Mouse (Mus musculus): Measurements from ENCODE around the gene Nutm2. TPM values are rescaled to one million over a fixed set of nuclear protein-coding genes. Genes with fewer than 3 reads are reported as not detected.
A peak's percentile ranks its signal among the peaks of the same experiment; 100 is the strongest.

Gene Nutm2
- polyA plus RNA-seq (2012; rRNA removed) (not detected in 2 replicates), polyA plus RNA-seq (2014; fragmentation: Nextera tagmentation; extraction: Ambion mirVana) (not detected in 2 replicates)

GRCm38 (mm10) chr13:50467007-50467406, at the start of gene Nutm2:
Gene Nutm2, plus strand, starts transcription at chr13:50467307.
- Histone ChIP-seq H3K27me3 (ENCODE audit: control insufficient read depth, insufficient read depth, low read length) (no peaks in the 10 kb centered on the region), H3K36me3 (replicated peaks; ENCODE audit: control insufficient read depth, insufficient read depth, low read depth) (no peaks in the 10 kb centered on the region), H3K4me3 (ENCODE audit: insufficient read depth in 1 of 2, low read depth in 2 of 2, low read length in 2 of 2) (no peak within 1 kb of the TSS), H3K9me3 (ENCODE audit: control insufficient read depth, low read length) (no peaks in the 10 kb centered on the region), H3K4me2 (ENCODE audit: low read depth) (no peak within 1 kb of the TSS), H3K27ac (no peak within 1 kb of the TSS), H3K4me1 (replicated peaks; ENCODE audit: control insufficient read depth in 2 of 2, insufficient read depth in 2 of 2, low read length in 1 of 2) (no peaks in the 10 kb centered on the region), H3K9ac (replicated peaks) (no peak within 1 kb of the TSS)
- WGBS (ENCODE audit: insufficient replicate concordance), result 46% methylated on average over 4 of the region's 4 CpGs
- ATAC-seq (ENCODE audit: insufficient read depth), result no peak
- TF ChIP-seq EP300 (IDR thresholded peaks at IDR 0.05; ENCODE audit: low read depth) (no peak), CTCF (IDR thresholded peaks at IDR 0.05; ENCODE audit: low read depth) (no peak)
- DNase-seq (ENCODE audit: low read depth in 3 of 3, low spot score in 3 of 3), result no peak

- WGBS (ENCODE audit: insufficient replicate concordance), result 12% methylated on average over 31 of the region's 35 CpGs
- ATAC-seq (ENCODE audit: insufficient read depth) (peak; percentile 77), DNase-seq (ENCODE audit: low read depth in 3 of 3, low spot score in 3 of 3) (peak; percentile 15 to 38 (median 24))
- Histone ChIP-seq H3K36me3 (replicated peaks; ENCODE audit: control insufficient read depth, insufficient read depth, low read depth) (no peaks in the 10 kb centered on the region), H3K9ac (replicated peaks) (peak within 1 kb of the TSS; percentile 28), H3K4me3 (ENCODE audit: insufficient read depth in 1 of 2, low read depth in 2 of 2, low read length in 2 of 2) (peak within 1 kb of the TSS; percentile 64), H3K9me3 (ENCODE audit: control insufficient read depth, low read length) (no peaks in the 10 kb centered on the region), H3K27ac (no peak within 1 kb of the TSS), H3K27me3 (ENCODE audit: control insufficient read depth, insufficient read depth, low read length) (no peaks in the 10 kb centered on the region), H3K4me2 (ENCODE audit: low read depth) (peak within 1 kb of the TSS; percentile 68), H3K4me1 (replicated peaks; ENCODE audit: control insufficient read depth in 2 of 2, insufficient read depth in 2 of 2, low read length in 1 of 2) (peaks cover 0 to 6% of the 10 kb centered on the region in 2 experiments; a peak in 2 of 4 replicates)
- TF ChIP-seq CTCF (IDR thresholded peaks at IDR 0.05; ENCODE audit: low read depth) (no peak), EP300 (IDR thresholded peaks at IDR 0.05; ENCODE audit: low read depth) (no peak)
Measured at GRCm38 (mm10) chr13:50417389-50418183, 49.5 kb upstream of the Nutm2 start, which contains the start of gene Fbxw17. Gene Fbxw17, plus strand, starts transcription at chr13:50417864.

GRCm38 (mm10) chr13:50418421-50418820, 48.7 kb upstream of the Nutm2 start:
- peaks cover 0 to 6% of the 10 kb centered on the region in 2 experiments; a peak in 2 of 4 replicates for H3K4me1 ChIP-seq (replicated peaks; ENCODE audit: control insufficient read depth in 2 of 2, insufficient read depth in 2 of 2, low read length in 1 of 2)
- TF ChIP-seq EP300 (IDR thresholded peaks at IDR 0.05; ENCODE audit: low read depth), result no peak
- TF ChIP-seq CTCF (IDR thresholded peaks at IDR 0.05; ENCODE audit: low read depth), result no peak
- H3K27ac ChIP-seq, result no peak overlapping the region
- H3K36me3 ChIP-seq (replicated peaks; ENCODE audit: control insufficient read depth, insufficient read depth, low read depth), result no peaks in the 10 kb centered on the region
- DNase-seq (ENCODE audit: low read depth in 3 of 3, low spot score in 3 of 3), result no peak
- H3K9me3 ChIP-seq (ENCODE audit: control insufficient read depth, low read length), result no peaks in the 10 kb centered on the region
- no peaks in the 10 kb centered on the region for H3K27me3 ChIP-seq (ENCODE audit: control insufficient read depth, insufficient read depth, low read length)
- peak overlapping the region; percentile 64; a peak in 3 of 4 replicates for H3K4me3 ChIP-seq (ENCODE audit: insufficient read depth in 1 of 2, low read depth in 2 of 2, low read length in 2 of 2)
- 49% methylated on average over 3 of the region's 3 CpGs for WGBS (ENCODE audit: insufficient replicate concordance)
- ATAC-seq (ENCODE audit: insufficient read depth), result no peak
- H3K4me2 ChIP-seq (ENCODE audit: low read depth), result peak overlapping the region; percentile 68
- H3K9ac ChIP-seq (replicated peaks), result no peak overlapping the region; the same call in 1 of the 2 replicates

- no peaks in the 10 kb centered on the region; a peak in 2 of 4 replicates for H3K4me1 ChIP-seq (replicated peaks; ENCODE audit: control insufficient read depth in 2 of 2, insufficient read depth in 2 of 2, low read length in 1 of 2)
- TF ChIP-seq CTCF (IDR thresholded peaks at IDR 0.05; ENCODE audit: low read depth) (no peak), EP300 (IDR thresholded peaks at IDR 0.05; ENCODE audit: low read depth) (no peak)
- H3K4me2 ChIP-seq (ENCODE audit: low read depth), result no peak overlapping the region
- no peaks in the 10 kb centered on the region for H3K9me3 ChIP-seq (ENCODE audit: control insufficient read depth, low read length)
- no peak overlapping the region for H3K27ac ChIP-seq
- 75% methylated on average over 8 of the region's 8 CpGs for WGBS (ENCODE audit: insufficient replicate concordance)
- DNase-seq (ENCODE audit: low read depth in 3 of 3, low spot score in 3 of 3), result no peak
- no peak overlapping the region for H3K9ac ChIP-seq (replicated peaks)
- no peaks in the 10 kb centered on the region for H3K27me3 ChIP-seq (ENCODE audit: control insufficient read depth, insufficient read depth, low read length)
- H3K36me3 ChIP-seq (replicated peaks; ENCODE audit: control insufficient read depth, insufficient read depth, low read depth), result no peaks in the 10 kb centered on the region
- no peak for ATAC-seq (ENCODE audit: insufficient read depth)
- no peak overlapping the region for H3K4me3 ChIP-seq (ENCODE audit: insufficient read depth in 1 of 2, low read depth in 2 of 2, low read length in 2 of 2)
Measured at GRCm38 (mm10) chr13:50423625-50424209, 43.4 kb upstream of the Nutm2 start.

GRCm38 (mm10) chr13:50424517-50424916, 42.6 kb upstream of the Nutm2 start:
- H3K9ac ChIP-seq (replicated peaks), result no peak overlapping the region
- no peak overlapping the region for H3K4me3 ChIP-seq (ENCODE audit: insufficient read depth in 1 of 2, low read depth in 2 of 2, low read length in 2 of 2)
- ATAC-seq (ENCODE audit: insufficient read depth) (no peak), DNase-seq (ENCODE audit: low read depth in 3 of 3, low spot score in 3 of 3) (no peak)
- TF ChIP-seq EP300 (IDR thresholded peaks at IDR 0.05; ENCODE audit: low read depth) (no peak), CTCF (IDR thresholded peaks at IDR 0.05; ENCODE audit: low read depth) (no peak)
- H3K9me3 ChIP-seq (ENCODE audit: control insufficient read depth, low read length), result no peaks in the 10 kb centered on the region
- 79% methylated on average over 2 of the region's 2 CpGs for WGBS (ENCODE audit: insufficient replicate concordance)
- H3K36me3 ChIP-seq (replicated peaks; ENCODE audit: control insufficient read depth, insufficient read depth, low read depth), result no peaks in the 10 kb centered on the region
- no peak overlapping the region for H3K27ac ChIP-seq
- H3K27me3 ChIP-seq (ENCODE audit: control insufficient read depth, insufficient read depth, low read length), result no peaks in the 10 kb centered on the region
- no peak overlapping the region for H3K4me2 ChIP-seq (ENCODE audit: low read depth)
- no peaks in the 10 kb centered on the region; a peak in 1 of 4 replicates for H3K4me1 ChIP-seq (replicated peaks; ENCODE audit: control insufficient read depth in 2 of 2, insufficient read depth in 2 of 2, low read length in 1 of 2)

Data from liver, embryonic 14.5 days (tissue).